Mouse (Mus musculus): ENCODE results near the gene Aipl1. TPM values are rescaled to one million over a fixed set of nuclear protein-coding genes. Genes with fewer than 3 reads are reported as not detected.
A peak's percentile ranks its signal among the peaks of the same experiment; 100 is the strongest.

Aipl1 gene
- polyA plus RNA-seq, 2 experiments: 0.11 TPM

DNA sequence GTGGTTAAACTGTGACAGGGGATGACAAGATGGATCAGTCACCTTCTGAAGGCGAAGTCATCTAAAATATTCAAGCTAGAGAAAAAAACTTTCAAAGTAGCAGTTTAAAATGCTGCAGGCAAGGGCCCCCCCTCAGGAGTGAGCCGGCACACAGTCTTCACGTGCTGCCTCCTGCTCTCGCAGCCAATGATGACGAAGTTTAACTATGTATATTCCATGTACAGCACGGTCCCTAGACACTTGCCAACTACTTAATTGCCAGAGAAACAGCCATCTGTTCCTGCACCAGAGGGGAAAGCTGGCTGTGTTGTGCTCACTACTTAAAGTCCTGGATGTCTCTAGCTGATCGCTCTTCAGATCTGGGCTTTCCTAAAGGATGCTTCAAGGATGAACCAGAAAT is 30.7 kb upstream of the Aipl1 start:
- no peak overlapping the region for H3K9ac ChIP-seq (replicated peaks)
- no peaks in the 10 kb centered on the region for H3K4me1 ChIP-seq (replicated peaks; ENCODE audit: control insufficient read depth in 2 of 2, insufficient read depth in 2 of 2, low read length in 1 of 2)
- H3K9me3 ChIP-seq (ENCODE audit: control insufficient read depth, low read length): no peaks in the 10 kb centered on the region
- H3K27ac ChIP-seq: no peak overlapping the region
- no peaks in the 10 kb centered on the region for H3K36me3 ChIP-seq (replicated peaks; ENCODE audit: control insufficient read depth, insufficient read depth, low read depth)
- H3K4me3 ChIP-seq (ENCODE audit: insufficient read depth in 1 of 2, low read depth in 2 of 2, low read length in 2 of 2): no peak overlapping the region
- DNase-seq (ENCODE audit: low read depth in 3 of 3, low spot score in 3 of 3) (no peak), ATAC-seq (ENCODE audit: insufficient read depth) (no peak)
- WGBS (ENCODE audit: insufficient replicate concordance): 62% methylated on average over 7 of the region's 7 CpGs
- TF ChIP-seq CTCF (IDR thresholded peaks at IDR 0.05; ENCODE audit: low read depth) (no peak), EP300 (IDR thresholded peaks at IDR 0.05; ENCODE audit: low read depth) (no peak)
- H3K4me2 ChIP-seq (ENCODE audit: low read depth): no peak overlapping the region
- H3K27me3 ChIP-seq (ENCODE audit: control insufficient read depth, insufficient read depth, low read length): no peaks in the 10 kb centered on the region

DNA sequence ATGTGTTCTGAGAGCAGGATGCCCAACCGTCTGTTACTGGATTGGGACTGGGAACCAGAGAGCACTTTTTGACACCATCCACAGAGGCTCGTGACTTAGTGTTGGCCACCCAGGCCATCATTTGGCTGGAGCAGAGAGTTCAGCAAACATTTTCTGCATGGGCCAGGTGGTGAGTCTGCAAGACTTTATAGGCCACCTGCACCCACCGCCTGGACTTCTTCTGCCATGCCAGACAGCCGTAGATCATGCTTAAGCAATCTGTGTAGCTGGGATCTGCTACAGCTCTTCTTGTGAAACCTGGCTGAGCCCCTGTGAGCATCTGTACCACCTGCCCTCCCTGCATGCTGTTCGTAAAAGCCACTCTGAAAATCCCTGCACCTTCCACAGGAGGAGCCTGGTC is 30.0 kb upstream of the Aipl1 start:
- Histone ChIP-seq H3K36me3 (replicated peaks; ENCODE audit: control insufficient read depth, insufficient read depth, low read depth) (no peaks in the 10 kb centered on the region), H3K4me1 (replicated peaks; ENCODE audit: control insufficient read depth in 2 of 2, insufficient read depth in 2 of 2, low read length in 1 of 2) (no peaks in the 10 kb centered on the region), H3K4me2 (ENCODE audit: low read depth) (no peak overlapping the region), H3K4me3 (ENCODE audit: insufficient read depth in 1 of 2, low read depth in 2 of 2, low read length in 2 of 2) (no peak overlapping the region), H3K27ac (no peak overlapping the region), H3K9ac (replicated peaks) (no peak overlapping the region), H3K9me3 (ENCODE audit: control insufficient read depth, low read length) (no peaks in the 10 kb centered on the region), H3K27me3 (ENCODE audit: control insufficient read depth, insufficient read depth, low read length) (no peaks in the 10 kb centered on the region)
- DNase-seq (ENCODE audit: low read depth in 3 of 3, low spot score in 3 of 3) (no peak), ATAC-seq (ENCODE audit: insufficient read depth) (no peak)
- WGBS (ENCODE audit: insufficient replicate concordance): 55% methylated on average over 5 of the region's 5 CpGs
- TF ChIP-seq CTCF (IDR thresholded peaks at IDR 0.05; ENCODE audit: low read depth): no peak
- TF ChIP-seq EP300 (IDR thresholded peaks at IDR 0.05; ENCODE audit: low read depth): no peak

DNA sequence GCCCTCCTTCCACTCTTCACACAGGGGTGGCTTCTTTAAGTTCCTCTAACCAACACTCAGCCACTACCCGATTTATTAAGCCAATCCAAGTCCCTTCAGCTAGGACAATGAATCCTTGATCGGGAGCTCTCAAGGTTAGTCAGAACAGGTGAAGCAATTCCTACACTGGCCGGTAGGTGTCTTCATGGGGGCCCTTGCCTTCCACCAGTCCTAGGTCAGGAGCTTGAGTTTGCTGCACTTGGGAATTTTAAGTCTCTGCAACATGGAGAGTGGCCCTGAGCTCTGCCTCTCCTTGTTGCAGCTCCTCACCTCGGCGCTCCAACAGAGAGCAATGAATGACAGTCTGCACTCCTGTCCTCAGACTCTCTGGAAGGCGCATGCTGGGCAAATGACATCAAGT is 29.0 kb upstream of the Aipl1 start:
- Histone ChIP-seq H3K27ac (no peak overlapping the region), H3K4me1 (replicated peaks; ENCODE audit: control insufficient read depth in 2 of 2, insufficient read depth in 2 of 2, low read length in 1 of 2) (no peaks in the 10 kb centered on the region), H3K9ac (replicated peaks) (no peak overlapping the region), H3K27me3 (ENCODE audit: control insufficient read depth, insufficient read depth, low read length) (no peaks in the 10 kb centered on the region), H3K9me3 (ENCODE audit: control insufficient read depth, low read length) (no peaks in the 10 kb centered on the region), H3K4me3 (ENCODE audit: insufficient read depth in 1 of 2, low read depth in 2 of 2, low read length in 2 of 2) (no peak overlapping the region), H3K36me3 (replicated peaks; ENCODE audit: control insufficient read depth, insufficient read depth, low read depth) (no peaks in the 10 kb centered on the region), H3K4me2 (ENCODE audit: low read depth) (no peak overlapping the region)
- ATAC-seq (ENCODE audit: insufficient read depth) (no peak), DNase-seq (ENCODE audit: low read depth in 3 of 3, low spot score in 3 of 3) (no peak)
- peak; percentile 65 for TF ChIP-seq CTCF (IDR thresholded peaks at IDR 0.05; ENCODE audit: low read depth)
- TF ChIP-seq EP300 (IDR thresholded peaks at IDR 0.05; ENCODE audit: low read depth): no peak
- WGBS (ENCODE audit: insufficient replicate concordance): 27% methylated on average over 6 of the region's 6 CpGs

DNA sequence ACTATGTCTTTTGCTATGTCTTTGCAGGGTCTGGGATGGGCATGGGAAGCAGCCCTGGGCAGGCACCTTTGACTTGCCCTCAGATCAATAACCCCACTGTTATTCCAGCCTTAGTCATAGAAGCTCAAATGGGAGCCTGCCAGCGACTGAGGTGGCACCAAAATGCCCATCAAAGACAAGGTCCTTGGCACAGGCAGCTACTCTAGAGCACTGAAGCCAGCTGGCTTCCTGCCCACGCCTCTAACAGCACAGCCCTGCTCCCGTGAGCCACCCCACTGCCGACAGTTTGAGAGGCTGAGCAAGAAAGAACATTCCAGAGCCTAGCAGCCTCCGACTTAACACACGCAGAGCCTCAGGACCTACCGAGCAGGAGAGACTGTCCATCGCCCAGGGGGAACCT is 27.8 kb upstream of the Aipl1 start:
- H3K4me3 ChIP-seq (ENCODE audit: insufficient read depth in 1 of 2, low read depth in 2 of 2, low read length in 2 of 2): no peak overlapping the region
- TF ChIP-seq EP300 (IDR thresholded peaks at IDR 0.05; ENCODE audit: low read depth) (no peak), CTCF (IDR thresholded peaks at IDR 0.05; ENCODE audit: low read depth) (no peak)
- H3K4me1 ChIP-seq (replicated peaks; ENCODE audit: control insufficient read depth in 2 of 2, insufficient read depth in 2 of 2, low read length in 1 of 2): no peaks in the 10 kb centered on the region
- H3K9me3 ChIP-seq (ENCODE audit: control insufficient read depth, low read length): no peaks in the 10 kb centered on the region
- no peak for ATAC-seq (ENCODE audit: insufficient read depth)
- H3K27me3 ChIP-seq (ENCODE audit: control insufficient read depth, insufficient read depth, low read length): no peaks in the 10 kb centered on the region
- no peak overlapping the region for H3K27ac ChIP-seq
- no peak overlapping the region for H3K4me2 ChIP-seq (ENCODE audit: low read depth)
- H3K9ac ChIP-seq (replicated peaks): no peak overlapping the region
- no peaks in the 10 kb centered on the region for H3K36me3 ChIP-seq (replicated peaks; ENCODE audit: control insufficient read depth, insufficient read depth, low read depth)
- WGBS (ENCODE audit: insufficient replicate concordance): 70% methylated on average over 8 of the region's 8 CpGs
- DNase-seq (ENCODE audit: low read depth in 3 of 3, low spot score in 3 of 3): no peak

DNA sequence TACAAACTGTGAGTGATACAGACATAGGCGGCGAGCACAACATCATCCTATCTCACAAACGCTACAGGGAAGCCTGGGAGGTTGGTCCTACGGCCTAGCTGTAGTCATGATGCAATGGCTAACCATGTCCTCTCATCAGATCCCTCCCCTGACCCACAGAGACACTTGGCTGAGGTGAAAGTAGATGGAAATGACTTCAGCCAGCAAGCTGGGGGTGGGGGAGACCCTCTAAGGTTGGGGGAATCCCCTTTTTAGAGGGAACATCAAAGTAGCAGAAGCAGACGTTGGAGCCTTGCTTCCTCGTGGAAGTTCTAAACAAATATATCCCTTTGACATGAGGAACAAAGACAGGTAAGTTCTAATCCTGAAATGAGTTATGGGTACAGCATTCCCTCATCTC is 27.1 kb upstream of the Aipl1 start:
- Histone ChIP-seq H3K27me3 (ENCODE audit: control insufficient read depth, insufficient read depth, low read length) (no peaks in the 10 kb centered on the region), H3K4me1 (replicated peaks; ENCODE audit: control insufficient read depth in 2 of 2, insufficient read depth in 2 of 2, low read length in 1 of 2) (no peaks in the 10 kb centered on the region), H3K4me3 (ENCODE audit: insufficient read depth in 1 of 2, low read depth in 2 of 2, low read length in 2 of 2) (no peak overlapping the region), H3K4me2 (ENCODE audit: low read depth) (no peak overlapping the region), H3K9ac (replicated peaks) (no peak overlapping the region), H3K36me3 (replicated peaks; ENCODE audit: control insufficient read depth, insufficient read depth, low read depth) (no peaks in the 10 kb centered on the region), H3K9me3 (ENCODE audit: control insufficient read depth, low read length) (no peaks in the 10 kb centered on the region), H3K27ac (no peak overlapping the region)
- TF ChIP-seq EP300 (IDR thresholded peaks at IDR 0.05; ENCODE audit: low read depth): no peak
- no peak for TF ChIP-seq CTCF (IDR thresholded peaks at IDR 0.05; ENCODE audit: low read depth)
- 50% methylated on average over 6 of the region's 6 CpGs for WGBS (ENCODE audit: insufficient replicate concordance)
- DNase-seq (ENCODE audit: low read depth in 3 of 3, low spot score in 3 of 3): no peak
- no peak for ATAC-seq (ENCODE audit: insufficient read depth)
